Mouse (Mus musculus) neural tube, embryonic 13.5 days (tissue): Measurements from ENCODE around the gene Lgmn. TPM values are rescaled to one million over a fixed set of nuclear protein-coding genes. Genes with fewer than 3 reads are reported as not detected.

ENCODE experiments used
- ATAC-seq: fragments of 200-750 bp; cut with Nextera tagmentation; 2 replicates; pipeline ENCODE4 v1.8.0; 2017; ENCODE audit warnings: low read depth, mild to moderate bottlenecking, moderate TSS enrichment, moderate library complexity
- H3K27ac ChIP-seq: fragments of 300-500 bp; sonication (generic); replicated peaks from 2 replicates; pipeline ENCODE4 v1.5.1; 2015; ENCODE audit warnings: moderate library complexity, mild to moderate bottlenecking, inconsistent platforms
- H3K27me3 ChIP-seq: fragments of 300-500 bp; sonication (generic); 2 replicates; pipeline ENCODE4 v1.6.1; 2015; ENCODE audit warnings: mild to moderate bottlenecking, inconsistent platforms
- H3K36me3 ChIP-seq: fragments of 300-500 bp; sonication (generic); 2 replicates; pipeline ENCODE4 v1.6.1; 2015; ENCODE audit warnings: mild to moderate bottlenecking, inconsistent platforms
- H3K4me1 ChIP-seq: fragments of 300-500 bp; sonication (generic); replicated peaks from 2 replicates; pipeline ENCODE4 v1.6.1; 2015; ENCODE audit warnings: inconsistent platforms
- H3K4me2 ChIP-seq: fragments of 300-500 bp; sonication (generic); 2 replicates; pipeline ENCODE4 v1.6.1; 2015; ENCODE audit warnings: inconsistent platforms, mild to moderate bottlenecking, moderate library complexity
- H3K4me3 ChIP-seq: fragments of 300-500 bp; sonication (generic); 2 replicates; pipeline ENCODE4 v1.5.1; 2015; ENCODE audit warnings: mild to moderate bottlenecking, inconsistent platforms
- H3K9ac ChIP-seq: fragments of 300-500 bp; sonication (generic); 2 replicates; pipeline ENCODE4 v1.6.1; 2015; ENCODE audit warnings: moderate library complexity, mild to moderate bottlenecking, inconsistent platforms
- H3K9me3 ChIP-seq: fragments of 300-500 bp; sonication (generic); 2 replicates; pipeline ENCODE4 v1.6.1; 2016; ENCODE audit warnings: inconsistent platforms
- WGBS: fragments of 180-500 bp; shearing (Covaris S2); methylation state at CpG from one replicate; pipeline ENCODE4 v1.1.7; 2015; 5-methylcytosine and 5-hydroxymethylcytosine counted together
- polyA plus RNA-seq: library from polyadenylated mRNA; unstranded; fragments of >200 nt; fragmentation: Nextera tagmentation; extraction: Ambion mirVana; gene quantifications from 2 replicates; pipeline ENCODE4 v1.2.1, GENCODE M21; 2015

Gene Lgmn
- polyA plus RNA-seq, 1 experiment from 2014 or later: 89.2 TPM

GRCm38 (mm10) chr12:102413171-102413570, 26.4 kb downstream of the Lgmn start:
- H3K9me3 ChIP-seq: no peaks in the 10 kb centered on the region
- no peak overlapping the region for H3K4me2 ChIP-seq
- ATAC-seq: no peak
- no peaks in the 10 kb centered on the region for H3K27me3 ChIP-seq
- H3K9ac ChIP-seq: no peak overlapping the region
- WGBS: 94% methylated on average over 13 of the region's 13 CpGs
- H3K27ac ChIP-seq: no peak overlapping the region
- peaks cover 5% of the 10 kb centered on the region; the same call in 1 of the 2 replicates for H3K4me1 ChIP-seq
- no peak overlapping the region for H3K4me3 ChIP-seq
- H3K36me3 ChIP-seq: peaks cover 13% of the 10 kb centered on the region; the same call in 1 of the 2 replicates

DNA sequence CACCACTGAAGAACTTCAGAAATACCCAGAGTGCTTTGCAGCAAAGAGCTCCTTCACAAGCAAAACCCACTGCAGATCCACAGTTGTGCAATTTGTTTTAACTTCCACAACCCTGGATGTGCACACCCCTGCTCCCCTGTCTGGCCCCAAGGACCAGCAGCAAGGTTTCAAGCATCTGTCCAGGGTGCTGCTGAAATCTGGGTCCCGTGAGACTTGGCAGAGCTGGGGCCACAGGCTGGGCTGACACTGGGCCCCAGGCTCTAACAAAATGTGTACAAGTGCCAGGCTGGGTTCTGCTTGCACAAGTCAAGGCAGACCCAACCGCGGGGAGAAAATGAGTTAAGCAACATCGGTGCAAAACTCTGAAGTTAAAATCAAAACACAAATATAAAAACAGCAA, 41.0 kb downstream of the Lgmn start:
- Histone ChIP-seq H3K36me3 (peaks cover 80% of the 10 kb centered on the region), H3K27me3 (0 out of 2 replicates have a peak, but pooled peaks cover 5% of the 10 kb centered on the region), H3K9me3 (no peaks in the 10 kb centered on the region), H3K4me2 (no peak overlapping the region), H3K9ac (no peak overlapping the region), H3K4me3 (no peak overlapping the region), H3K27ac (no peak overlapping the region), H3K4me1 (peaks cover 18% of the 10 kb centered on the region)
- 93% methylated on average over 4 of the region's 4 CpGs for WGBS
- ATAC-seq: no peak

- peak; percentile 42 for ATAC-seq
- no peaks in the 10 kb centered on the region for H3K9me3 ChIP-seq
- no peak overlapping the region for H3K4me3 ChIP-seq
- H3K4me2 ChIP-seq: no peak overlapping the region
- H3K27ac ChIP-seq: peak overlapping the region; percentile 6; the same call in 1 of the 2 replicates
- 19% methylated on average over 19 of the region's 19 CpGs for WGBS
- H3K4me1 ChIP-seq: peaks cover 18% of the 10 kb centered on the region
- peaks cover 69% of the 10 kb centered on the region for H3K36me3 ChIP-seq
- H3K27me3 ChIP-seq: 0 out of 2 replicates have a peak, but pooled peaks cover 5% of the 10 kb centered on the region
- H3K9ac ChIP-seq: no peak overlapping the region
These were observed 43.3 kb downstream of the Lgmn start for GRCm38 (mm10) chr12:102395998-102396991.

DNA sequence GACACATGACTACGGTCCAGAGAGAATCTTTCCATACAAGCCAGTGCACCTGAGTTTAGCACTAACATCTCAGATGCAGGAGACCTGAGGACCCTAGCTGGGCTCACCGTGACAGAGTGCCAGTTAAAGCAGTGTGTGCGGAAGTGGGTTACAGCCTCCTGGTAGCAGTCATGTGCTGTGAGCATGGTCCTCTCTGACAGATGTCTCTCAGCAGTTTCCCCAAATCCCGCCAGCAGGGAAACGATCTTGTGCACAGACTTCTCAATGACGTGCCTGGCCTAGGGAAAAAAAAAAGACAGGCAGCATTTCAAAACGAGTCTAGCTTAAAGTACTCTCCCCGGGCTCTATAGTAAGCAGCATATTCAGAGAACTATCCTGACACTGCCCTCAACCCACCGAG, 44.1 kb downstream of the Lgmn start:
- H3K9me3 ChIP-seq: no peaks in the 10 kb centered on the region
- H3K4me2 ChIP-seq: no peak overlapping the region
- no peak for ATAC-seq
- no peak overlapping the region; the same call in 1 of the 2 replicates for H3K27ac ChIP-seq
- WGBS: 56% methylated on average over 9 of the region's 9 CpGs
- no peak overlapping the region for H3K9ac ChIP-seq
- peaks cover 62% of the 10 kb centered on the region for H3K36me3 ChIP-seq
- 0 out of 2 replicates have a peak, but pooled peaks cover 5% of the 10 kb centered on the region for H3K27me3 ChIP-seq
- H3K4me3 ChIP-seq: no peak overlapping the region
- H3K4me1 ChIP-seq: peaks cover 18% of the 10 kb centered on the region

DNA sequence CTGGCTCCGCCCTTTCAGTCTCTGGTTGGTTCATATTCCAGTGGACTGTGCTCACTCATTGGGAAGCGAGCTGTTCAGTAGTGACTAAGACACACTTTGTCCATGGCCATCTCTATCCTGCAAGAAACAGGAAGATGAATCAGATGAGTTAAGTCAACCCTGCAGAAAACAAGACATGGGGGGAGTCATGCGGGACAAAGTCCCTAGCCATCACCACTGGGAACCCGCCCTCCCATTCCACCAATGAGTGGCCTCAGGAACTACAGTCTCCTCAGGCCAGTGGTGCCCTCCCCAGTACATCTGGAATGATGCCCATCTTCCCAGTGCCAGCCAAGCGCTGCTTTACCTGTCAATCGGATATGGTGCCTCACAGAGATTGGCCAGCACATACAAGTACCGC, 45.1 kb downstream of the Lgmn start:
- 94% methylated on average over 7 of the region's 7 CpGs for WGBS
- Histone ChIP-seq H3K9ac (no peak overlapping the region), H3K36me3 (peaks cover 55% of the 10 kb centered on the region), H3K27ac (no peak overlapping the region), H3K4me3 (no peak overlapping the region), H3K4me2 (no peak overlapping the region), H3K27me3 (peaks cover 5% of the 10 kb centered on the region; the same call in 1 of the 2 replicates), H3K4me1 (peaks cover 18% of the 10 kb centered on the region), H3K9me3 (no peaks in the 10 kb centered on the region)
- no peak for ATAC-seq

- WGBS: 69% methylated on average over 4 of the region's 4 CpGs
- no peak for ATAC-seq
- Histone ChIP-seq H3K27me3 (peaks cover 5% of the 10 kb centered on the region; the same call in 1 of the 2 replicates), H3K9me3 (no peaks in the 10 kb centered on the region), H3K27ac (no peak overlapping the region), H3K9ac (no peak overlapping the region), H3K4me1 (peaks cover 15% of the 10 kb centered on the region), H3K4me2 (no peak overlapping the region), H3K36me3 (peaks cover 29% of the 10 kb centered on the region), H3K4me3 (no peak overlapping the region)
These were observed 47.6 kb downstream of the Lgmn start for GRCm38 (mm10) chr12:102391982-102392381.

GRCm38 (mm10) chr12:102391109-102391508, 48.5 kb downstream of the Lgmn start:
- peaks cover 5% of the 10 kb centered on the region; the same call in 1 of the 2 replicates for H3K27me3 ChIP-seq
- 90% methylated on average over 2 of the region's 2 CpGs for WGBS
- H3K4me3 ChIP-seq: no peak overlapping the region
- H3K9me3 ChIP-seq: no peaks in the 10 kb centered on the region
- ATAC-seq: no peak
- H3K36me3 ChIP-seq: peaks cover 29% of the 10 kb centered on the region
- H3K27ac ChIP-seq: no peak overlapping the region
- H3K4me2 ChIP-seq: no peak overlapping the region
- no peak overlapping the region for H3K9ac ChIP-seq
- H3K4me1 ChIP-seq: peaks cover 6% of the 10 kb centered on the region

DNA sequence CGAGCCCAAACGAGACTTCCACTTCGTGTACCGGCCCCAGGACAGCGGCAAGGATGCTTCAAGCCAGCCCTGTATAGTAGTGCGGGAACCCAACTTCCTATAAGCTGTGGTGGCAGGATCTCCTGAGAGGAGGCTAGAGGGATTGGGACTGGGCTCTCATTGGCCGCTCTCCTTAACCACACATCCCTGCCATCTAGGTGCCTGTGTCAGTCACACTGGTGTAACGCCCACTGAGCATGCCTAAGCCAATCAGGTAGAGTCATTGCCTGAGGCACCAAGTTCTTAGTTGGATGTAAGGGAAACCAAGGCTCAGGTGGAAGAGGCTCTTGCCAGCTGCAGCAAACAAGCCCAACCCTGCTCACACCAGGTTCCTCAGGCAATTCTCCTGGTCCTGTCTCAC, 49.6 kb downstream of the Lgmn start:
- H3K4me1 ChIP-seq: no peaks in the 10 kb centered on the region
- H3K4me2 ChIP-seq: no peak overlapping the region
- no peak for ATAC-seq
- H3K36me3 ChIP-seq: peaks cover 23% of the 10 kb centered on the region
- H3K9me3 ChIP-seq: no peaks in the 10 kb centered on the region
- peaks cover 5% of the 10 kb centered on the region; the same call in 1 of the 2 replicates for H3K27me3 ChIP-seq
- 25% methylated on average over 8 of the region's 8 CpGs for WGBS
- H3K4me3 ChIP-seq: no peak overlapping the region
- H3K27ac ChIP-seq: no peak overlapping the region
- no peak overlapping the region for H3K9ac ChIP-seq

- H3K4me1 ChIP-seq: no peaks in the 10 kb centered on the region
- no peak overlapping the region for H3K4me3 ChIP-seq
- ATAC-seq: peak; percentile 69
- no peaks in the 10 kb centered on the region; the same call in 1 of the 2 replicates for H3K27me3 ChIP-seq
- H3K4me2 ChIP-seq: no peak overlapping the region
- WGBS: 53% methylated on average over 16 of the region's 16 CpGs
- H3K27ac ChIP-seq: no peak overlapping the region
- H3K36me3 ChIP-seq: no peaks in the 10 kb centered on the region
- no peaks in the 10 kb centered on the region for H3K9me3 ChIP-seq
- no peak overlapping the region for H3K9ac ChIP-seq
These were observed 52.2 kb downstream of the Lgmn start for GRCm38 (mm10) chr12:102387219-102387917.

- Histone ChIP-seq H3K4me3 (no peak overlapping the region), H3K9me3 (no peaks in the 10 kb centered on the region), H3K9ac (no peak overlapping the region), H3K27me3 (no peaks in the 10 kb centered on the region; the same call in 1 of the 2 replicates), H3K27ac (no peak overlapping the region), H3K4me1 (no peaks in the 10 kb centered on the region), H3K36me3 (no peaks in the 10 kb centered on the region), H3K4me2 (no peak overlapping the region)
- WGBS: 29% methylated on average over 3 of the region's 3 CpGs
- no peak for ATAC-seq
These were observed 54.8 kb downstream of the Lgmn start for GRCm38 (mm10) chr12:102384819-102385218.

DNA sequence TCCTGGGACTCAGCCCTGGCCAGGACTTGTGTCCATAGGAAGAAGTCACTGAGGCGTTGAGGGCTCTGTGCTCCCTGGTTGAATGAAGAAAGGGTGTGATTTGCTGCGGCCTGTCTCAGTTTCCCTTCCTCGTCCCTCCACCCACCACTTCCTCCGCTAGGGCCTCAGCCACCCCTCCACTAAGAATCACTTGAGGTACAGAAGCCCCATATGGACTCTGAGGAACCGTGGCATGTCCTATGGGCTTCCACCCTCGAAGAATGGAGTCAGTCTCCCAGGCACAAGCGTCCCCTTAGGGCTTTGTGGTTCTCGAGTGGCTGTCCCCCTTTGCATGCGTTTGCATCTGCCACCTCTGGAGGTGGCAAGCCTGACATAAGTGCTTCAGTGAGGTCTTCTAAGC, 56.3 kb downstream of the Lgmn start:
- 85% methylated on average over 9 of the region's 9 CpGs for WGBS
- H3K27ac ChIP-seq: no peak overlapping the region
- H3K4me2 ChIP-seq: no peak overlapping the region
- H3K4me3 ChIP-seq: no peak overlapping the region
- H3K9ac ChIP-seq: no peak overlapping the region
- H3K36me3 ChIP-seq: no peaks in the 10 kb centered on the region
- H3K9me3 ChIP-seq: no peaks in the 10 kb centered on the region
- no peaks in the 10 kb centered on the region for H3K27me3 ChIP-seq
- ATAC-seq: no peak
- no peaks in the 10 kb centered on the region for H3K4me1 ChIP-seq

DNA sequence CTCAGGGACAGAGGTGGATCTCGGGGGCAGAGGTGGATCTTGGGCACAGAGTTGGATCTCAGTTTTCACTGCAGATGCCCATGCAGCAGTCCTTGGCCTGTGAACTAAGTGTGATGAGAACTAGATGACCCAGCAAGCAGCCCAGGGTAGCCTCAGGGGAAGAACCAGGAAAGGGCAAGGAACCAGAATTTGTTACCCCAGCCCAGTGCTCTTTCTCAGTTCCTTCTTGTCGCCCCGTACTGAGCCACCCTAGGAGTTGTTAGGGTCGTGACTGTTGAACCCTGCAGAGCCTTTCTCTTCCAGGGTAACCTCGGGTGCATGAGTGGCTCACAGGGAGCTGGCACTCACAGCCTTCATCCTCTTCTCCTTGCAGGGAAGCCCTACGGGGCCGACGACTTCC, 57.4 kb downstream of the Lgmn start:
- Histone ChIP-seq H3K27me3 (no peaks in the 10 kb centered on the region), H3K9me3 (no peaks in the 10 kb centered on the region), H3K4me3 (no peak overlapping the region), H3K36me3 (no peaks in the 10 kb centered on the region), H3K27ac (no peak overlapping the region), H3K4me2 (no peak overlapping the region), H3K4me1 (no peaks in the 10 kb centered on the region), H3K9ac (no peak overlapping the region)
- 88% methylated on average over 8 of the region's 8 CpGs for WGBS
- ATAC-seq: no peak
